Mouse (Mus musculus): ENCODE results near the gene Rps6kl1.

Gene Rps6kl1

DNA sequence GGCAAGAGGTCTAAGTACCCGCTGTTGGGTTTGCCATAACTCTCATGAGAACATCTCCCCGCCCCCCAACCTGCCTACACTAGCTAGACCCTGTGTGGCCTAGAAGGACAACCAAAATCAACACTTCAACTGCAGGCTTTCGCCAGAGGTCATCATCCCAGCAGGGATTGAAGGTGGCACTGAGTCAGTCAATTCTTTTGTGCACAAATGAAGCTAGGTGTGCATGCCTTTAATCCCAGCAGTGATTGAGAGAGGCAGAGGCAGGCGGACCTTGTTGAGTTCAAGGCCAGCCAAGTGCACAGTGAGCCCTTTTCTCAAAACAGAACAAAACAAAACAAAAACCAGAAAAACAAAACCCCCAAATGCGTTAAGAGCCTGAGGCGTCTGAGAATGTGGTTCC is 10.0 kb downstream of the Rps6kl1 start:
- CTCF ChIA-PET, result interaction anchor here (0.8 kb wide), 1 partner anchor 68 kb away, joined by 5 read pairs; no protein-coding TSS in a partner anchor

DNA sequence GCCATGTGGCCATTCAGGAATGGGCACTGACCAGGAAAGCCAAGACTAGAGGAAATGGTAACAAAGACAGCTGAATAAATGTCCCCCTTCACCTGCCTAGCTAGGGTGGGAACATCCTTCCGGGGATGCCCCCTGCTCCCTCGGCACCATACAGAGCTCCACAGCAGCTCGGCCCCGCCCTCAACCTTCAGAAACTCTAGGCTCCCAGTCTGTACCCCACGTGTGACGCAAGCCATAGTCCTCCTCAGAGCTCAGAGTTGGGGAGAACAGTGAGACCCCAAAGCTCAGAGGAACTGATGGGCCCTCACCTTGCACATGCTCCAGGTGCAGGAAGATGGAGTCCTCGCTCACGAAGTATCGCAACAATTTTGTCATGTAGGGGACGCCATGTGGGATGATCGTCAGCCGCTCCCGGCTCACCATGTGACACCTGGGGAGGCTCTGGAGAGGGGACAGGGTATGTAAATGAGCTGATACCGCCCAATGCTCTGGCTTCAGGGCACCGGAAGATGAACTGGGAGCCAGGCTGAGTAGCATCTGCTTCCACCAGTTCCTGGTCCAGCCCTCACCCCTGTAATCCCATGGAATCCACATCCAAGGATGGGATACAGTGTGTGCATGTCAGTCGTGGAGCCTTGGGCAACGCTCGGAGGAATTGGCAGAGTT is 10.9 kb downstream of the Rps6kl1 start:
- CTCF ChIA-PET, result no interaction called here

DNA sequence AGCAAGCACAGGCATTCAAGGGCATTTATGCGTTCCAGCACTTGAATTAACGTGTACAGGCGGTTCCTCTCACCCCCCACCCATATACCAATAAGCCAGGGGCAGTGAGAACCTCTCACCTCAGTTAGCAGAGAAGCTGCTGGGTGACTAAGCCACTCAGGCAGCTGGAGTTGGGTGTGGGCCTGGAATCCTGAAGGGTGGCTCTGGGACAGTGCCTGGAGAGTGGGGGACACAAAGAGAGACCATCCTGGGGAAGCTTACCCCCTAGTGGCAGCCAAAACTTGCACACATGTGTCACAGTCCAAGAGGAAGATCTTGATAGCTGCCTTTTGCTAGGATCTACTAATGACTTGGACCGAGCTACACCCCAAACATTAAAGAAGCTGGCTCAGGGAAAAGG is 14.4 kb downstream of the Rps6kl1 start:
- CTCF ChIA-PET, result no interaction called here

DNA sequence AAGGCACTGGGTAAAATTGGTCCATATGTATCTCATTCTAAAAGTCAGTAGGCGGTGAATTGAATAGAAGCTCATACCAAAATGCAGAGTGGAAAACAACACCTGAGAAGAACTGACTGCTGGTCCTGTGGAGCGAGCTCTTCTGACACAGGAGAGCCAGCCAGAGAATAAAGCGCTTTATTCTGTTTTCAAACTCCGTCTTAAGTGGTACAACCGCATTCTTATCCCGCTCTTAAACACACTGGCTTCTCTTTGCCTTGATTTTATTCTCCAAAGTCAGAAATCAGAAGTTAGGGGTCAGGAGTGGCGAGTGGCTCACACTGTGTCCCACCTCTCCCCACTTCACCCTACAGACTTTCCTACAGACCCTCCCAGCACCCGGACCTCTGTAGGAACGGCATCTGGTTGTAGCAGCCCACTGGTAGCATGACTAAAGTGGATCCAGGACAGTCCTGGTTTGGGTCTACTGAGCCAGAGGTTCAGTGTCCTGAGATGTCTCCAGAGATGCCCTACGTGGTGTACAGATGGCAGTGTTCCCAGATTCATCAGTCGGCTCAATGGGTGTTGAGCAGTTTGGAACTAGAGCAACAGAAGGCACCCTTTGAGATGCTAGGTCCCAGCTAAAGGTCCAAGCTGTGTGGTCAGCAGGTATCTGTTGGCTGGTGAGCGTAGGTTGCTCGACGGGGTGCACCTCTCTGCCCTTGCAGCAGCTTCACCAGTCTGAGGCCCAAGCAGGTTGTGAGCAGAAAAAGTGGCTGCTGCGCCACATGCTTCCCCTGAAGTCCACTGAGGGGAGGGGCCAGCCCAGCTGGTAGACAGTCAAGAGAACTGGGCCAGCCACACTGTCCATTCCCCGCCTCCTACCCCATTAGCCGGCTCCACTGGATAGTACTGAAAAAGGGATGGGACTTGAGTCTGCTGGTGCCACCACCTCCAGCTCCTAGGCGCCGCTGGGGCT is 15.3 kb downstream of the Rps6kl1 start:
- CTCF ChIA-PET, result no interaction called here

DNA sequence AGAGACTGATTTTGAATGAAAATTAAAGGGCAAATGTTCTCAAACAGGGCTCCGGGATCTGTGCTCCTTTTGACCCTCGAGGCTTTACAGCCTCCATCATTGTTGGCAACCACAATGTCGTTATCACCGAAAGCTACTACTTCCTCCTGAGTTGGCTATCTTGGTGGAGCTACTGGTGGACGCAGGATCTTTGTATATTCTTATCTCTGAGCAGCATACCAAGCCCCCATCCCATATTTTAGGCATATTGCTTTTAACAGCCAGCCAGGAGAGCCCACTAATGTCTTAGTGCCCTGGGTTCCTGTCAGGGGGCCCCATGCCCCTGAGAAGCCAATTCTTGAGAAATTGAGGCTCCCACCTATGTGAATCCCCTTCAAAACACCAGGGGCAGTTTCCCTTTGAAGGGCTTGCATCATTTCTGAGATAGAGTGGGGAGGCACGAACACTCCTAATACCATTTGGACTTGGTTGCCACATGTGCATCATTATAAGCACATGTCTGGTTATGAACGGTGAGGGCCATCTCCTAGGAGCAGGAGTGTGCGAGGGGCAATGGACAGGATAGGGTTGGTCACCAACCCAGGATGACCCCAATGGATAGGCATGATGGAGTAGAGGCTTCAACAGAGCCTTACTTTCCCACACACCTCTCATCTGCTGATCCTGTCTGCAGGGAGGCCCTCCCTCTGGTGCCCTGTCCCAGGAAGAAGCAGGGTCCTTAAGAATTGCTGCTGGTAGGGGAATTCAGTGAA is 16.8 kb downstream of the Rps6kl1 start:
- CTCF ChIA-PET, result no interaction called here

DNA sequence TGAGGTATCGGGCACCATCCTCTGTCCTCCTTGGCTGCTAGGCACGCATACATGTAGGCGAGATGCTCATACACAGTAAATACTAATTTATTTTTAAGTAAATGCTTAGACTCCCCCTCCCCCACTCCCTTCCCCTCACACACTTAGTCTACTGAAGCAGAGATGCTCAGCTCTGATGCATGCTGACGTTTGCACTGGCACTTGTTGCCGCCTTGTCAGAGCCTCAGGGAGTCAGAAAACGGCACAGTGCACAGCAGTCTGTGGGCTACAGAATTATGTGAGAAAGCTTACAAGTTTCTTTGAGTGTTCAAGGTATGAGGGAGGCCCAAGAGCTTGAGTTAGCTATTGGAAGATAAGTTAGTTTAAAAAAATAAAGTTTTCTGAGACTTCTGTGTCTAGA is 19.7 kb downstream of the Rps6kl1 start:
- CTCF ChIA-PET, result interaction anchor here (0.6 kb wide), 1 partner anchor 31 kb away, joined by 6 read pairs; no protein-coding TSS in a partner anchor

DNA sequence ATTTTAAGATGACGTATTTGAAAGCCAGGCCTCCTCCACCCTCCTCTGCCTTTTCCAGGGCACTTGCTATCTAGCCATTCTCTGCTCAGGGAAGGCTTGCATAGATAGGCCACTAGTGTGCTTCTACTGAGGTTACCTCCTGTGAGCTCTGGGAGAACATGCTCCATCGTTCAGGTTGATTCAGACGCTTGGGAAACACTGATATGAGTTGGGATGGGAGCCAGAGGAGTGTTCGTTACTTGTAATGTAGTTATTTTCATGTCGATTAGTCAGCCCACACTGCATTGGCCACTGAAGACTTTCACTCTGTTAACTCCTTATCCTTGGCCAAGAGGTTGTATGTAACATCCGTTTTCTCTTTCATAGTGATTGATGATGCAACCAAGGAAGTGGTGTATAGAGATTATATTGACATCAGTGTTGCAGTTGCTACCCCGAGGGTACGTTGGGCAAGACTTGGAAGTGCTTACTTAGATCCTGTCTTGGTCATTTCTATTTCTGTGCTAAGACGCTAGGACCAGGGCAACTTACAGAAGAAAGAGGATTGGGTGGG is 21.6 kb downstream of the Rps6kl1 start:
- CTCF ChIA-PET, result no interaction called here

DNA sequence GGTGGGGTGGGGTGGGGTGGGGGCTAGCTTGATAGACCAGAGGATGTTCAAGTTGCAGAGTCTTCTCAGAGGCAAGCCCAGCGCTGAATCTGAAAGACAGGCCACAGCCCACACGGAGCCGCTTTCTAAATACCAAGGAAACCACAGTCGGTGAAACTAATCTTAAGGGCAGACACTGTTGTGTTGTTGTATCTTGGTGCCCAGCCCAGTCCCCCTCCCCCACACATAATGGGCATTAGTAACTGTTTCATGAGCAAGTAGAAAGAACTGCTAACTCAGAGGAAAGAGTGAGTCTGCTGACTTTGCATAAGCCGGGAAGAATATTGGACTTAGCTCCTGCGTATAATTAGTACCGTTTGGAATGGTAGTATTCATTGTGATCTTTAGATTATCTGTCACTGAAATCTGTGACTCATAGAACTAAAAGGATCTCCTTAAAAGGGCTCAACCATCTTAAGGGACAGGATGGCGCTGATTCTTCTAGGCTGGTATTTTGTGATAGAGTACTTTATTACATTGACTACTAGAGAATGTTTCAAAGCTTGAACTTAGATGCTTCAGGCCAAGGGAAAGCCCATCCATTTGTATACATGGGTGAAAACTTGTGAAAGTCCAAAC is 24.0 kb downstream of the Rps6kl1 start:
- CTCF ChIA-PET, result no interaction called here

DNA sequence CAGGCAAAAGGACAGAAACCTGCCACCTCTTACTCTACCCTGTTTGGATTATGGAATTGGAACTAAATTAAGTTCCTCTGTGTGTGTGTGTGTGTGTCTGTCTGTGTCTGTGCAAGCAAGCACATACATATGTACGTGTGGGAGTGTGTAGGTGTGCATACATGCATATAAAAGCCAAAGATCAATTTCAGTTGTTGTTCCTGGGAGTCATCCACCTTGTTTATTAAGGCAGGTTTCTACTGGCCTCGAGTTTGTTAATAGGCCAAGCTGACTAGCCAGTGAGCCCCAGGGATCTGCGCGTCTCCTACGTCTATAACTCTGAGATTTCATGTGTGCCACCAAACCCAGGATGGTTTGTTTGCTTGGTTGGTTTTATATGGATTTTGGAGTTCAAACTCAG is 26.3 kb downstream of the Rps6kl1 start:
- CTCF ChIA-PET, result no interaction called here

DNA sequence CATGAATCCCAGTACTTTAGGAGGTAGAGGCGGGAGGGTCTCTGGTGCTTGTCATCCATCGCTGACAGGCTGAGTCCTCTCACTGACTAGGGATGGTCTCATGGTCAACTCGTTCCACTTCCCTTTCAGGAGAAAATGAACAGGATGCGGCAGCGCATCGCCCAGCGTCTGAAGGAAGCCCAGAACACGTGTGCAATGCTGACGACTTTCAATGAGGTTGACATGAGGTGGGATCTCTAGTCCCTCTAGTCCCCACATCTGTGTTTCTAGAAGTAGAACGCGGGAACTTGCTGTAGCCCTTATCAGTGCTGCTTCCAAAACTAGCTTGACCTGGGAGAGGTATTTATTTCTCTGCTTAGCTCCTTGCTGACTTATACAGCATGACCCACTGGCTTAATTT is 27.4 kb downstream of the Rps6kl1 start:
- CTCF ChIA-PET, result interaction anchor here (0.5 kb wide), 1 partner anchor 621 kb away, joined by 4 read pairs; no protein-coding TSS in a partner anchor

DNA sequence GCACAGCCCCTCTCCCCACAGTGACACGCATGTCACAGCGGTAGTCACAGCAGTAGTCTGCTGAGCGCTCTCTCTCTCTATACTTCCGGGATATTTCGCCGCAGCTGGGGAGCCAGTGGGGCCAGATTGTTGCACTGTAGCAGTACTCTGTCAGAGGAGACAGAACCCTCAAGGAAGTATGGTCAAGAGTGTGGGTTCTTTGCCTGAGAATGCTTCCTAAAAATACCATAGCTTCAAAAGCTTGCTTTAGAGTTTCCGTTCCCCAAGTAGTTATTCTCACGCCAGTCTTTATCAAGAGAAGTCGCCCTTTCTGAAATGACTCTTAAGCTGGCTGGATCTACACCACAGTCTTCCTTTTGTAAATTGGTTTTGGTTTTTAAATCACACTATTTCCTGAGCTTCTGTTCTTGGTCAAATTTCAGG is 27.9 kb downstream of the Rps6kl1 start:
- CTCF ChIA-PET, result interaction anchor here (0.5 kb wide), 2 partner anchors 622 to 931 kb away, joined by 4 read pairs; no protein-coding TSS in a partner anchor

DNA sequence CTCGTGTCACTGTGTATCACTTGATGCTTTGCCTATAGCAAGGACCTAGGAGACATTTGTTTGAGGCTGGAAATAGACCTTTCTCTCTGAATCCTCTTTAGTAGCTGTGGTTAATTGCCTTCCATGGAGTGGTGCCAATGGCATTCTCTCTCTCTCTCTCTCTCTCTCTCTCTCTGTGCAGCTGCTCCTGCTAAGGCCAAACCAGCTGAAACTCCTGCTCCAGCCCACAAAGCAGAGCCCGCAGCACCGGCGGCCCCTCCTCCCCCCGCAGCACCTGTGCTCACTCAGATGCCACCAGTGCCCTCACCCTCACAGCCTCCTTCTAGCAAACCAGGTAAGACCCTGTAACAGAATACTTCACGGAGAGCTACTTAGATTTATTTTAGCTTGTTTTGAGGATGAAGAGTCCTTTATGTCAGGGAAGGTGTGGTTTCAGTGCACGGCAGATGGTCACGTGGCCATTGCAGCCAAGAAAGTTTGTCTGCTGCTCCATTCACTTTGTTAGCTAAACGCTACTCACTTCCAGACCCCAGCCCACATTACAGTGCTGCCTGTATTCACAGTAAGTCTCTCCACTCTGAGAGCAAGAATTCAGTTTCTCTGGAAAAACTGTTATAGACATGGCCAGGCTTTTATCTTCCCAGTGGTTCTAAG is 29.1 kb downstream of the Rps6kl1 start:
- CTCF ChIA-PET, result no interaction called here

DNA sequence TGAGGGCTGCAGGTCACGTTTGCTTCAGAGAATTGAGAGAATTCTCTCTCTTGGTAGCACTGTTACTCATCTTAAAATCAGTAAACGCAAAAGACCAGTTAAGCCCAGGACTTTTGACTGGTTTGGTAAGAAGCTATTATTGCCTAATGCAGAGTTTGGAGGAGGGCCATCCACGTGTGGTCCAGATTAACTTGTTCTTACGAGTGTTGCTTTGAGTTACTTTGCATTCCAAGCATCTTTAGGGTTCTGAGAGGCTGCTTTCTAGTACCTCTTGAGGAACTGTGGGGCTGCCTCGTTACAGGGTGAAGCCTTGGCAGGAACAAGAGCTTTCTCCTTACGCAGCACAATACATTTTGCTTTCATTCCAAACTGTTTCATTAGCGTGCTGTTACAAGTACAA is 35.4 kb downstream of the Rps6kl1 start:
- CTCF ChIA-PET, result no interaction called here

DNA sequence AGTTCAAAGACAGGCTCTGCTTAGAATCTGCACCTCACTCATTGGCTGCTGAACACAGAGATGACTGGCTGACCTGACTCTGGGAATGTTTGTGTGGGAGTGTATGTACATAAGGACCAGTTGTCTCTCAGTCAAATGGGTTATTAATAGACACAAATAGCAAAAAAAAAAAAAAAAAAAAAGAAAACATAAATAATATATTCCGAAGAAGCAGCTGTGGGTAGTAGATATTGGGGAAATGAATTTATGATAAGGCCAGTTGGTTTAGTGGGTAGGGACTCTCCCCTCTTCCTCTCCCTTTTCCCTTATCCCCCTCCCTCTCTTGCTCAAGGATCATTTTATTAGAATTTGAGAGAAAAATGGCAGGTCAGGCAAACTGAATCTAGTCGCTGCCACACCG is 37.1 kb downstream of the Rps6kl1 start:
- CTCF ChIA-PET, result interaction anchor here (0.6 kb wide), 1 partner anchor 176 kb away, joined by 6 read pairs; no protein-coding TSS in a partner anchor

DNA sequence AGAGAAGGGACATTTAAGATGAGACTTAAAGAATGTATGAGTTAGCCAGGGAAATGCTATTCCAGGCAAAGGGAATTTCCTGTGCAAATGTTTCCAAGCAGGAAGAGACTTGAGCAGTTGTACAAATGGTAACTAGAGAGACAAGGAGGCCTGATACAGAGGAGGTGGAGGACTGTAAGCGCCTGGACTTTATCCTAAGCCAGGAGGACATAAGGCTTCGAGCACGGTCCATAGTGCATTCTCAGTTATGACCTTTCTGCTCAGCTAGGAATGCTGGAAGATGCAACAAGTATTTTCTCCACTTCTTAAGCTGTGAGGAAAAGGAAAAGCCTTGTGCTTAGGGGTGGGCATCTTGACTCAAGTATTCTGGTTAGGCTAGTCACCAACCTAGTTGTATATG is 37.7 kb downstream of the Rps6kl1 start:
- CTCF ChIA-PET, result no interaction called here

DNA sequence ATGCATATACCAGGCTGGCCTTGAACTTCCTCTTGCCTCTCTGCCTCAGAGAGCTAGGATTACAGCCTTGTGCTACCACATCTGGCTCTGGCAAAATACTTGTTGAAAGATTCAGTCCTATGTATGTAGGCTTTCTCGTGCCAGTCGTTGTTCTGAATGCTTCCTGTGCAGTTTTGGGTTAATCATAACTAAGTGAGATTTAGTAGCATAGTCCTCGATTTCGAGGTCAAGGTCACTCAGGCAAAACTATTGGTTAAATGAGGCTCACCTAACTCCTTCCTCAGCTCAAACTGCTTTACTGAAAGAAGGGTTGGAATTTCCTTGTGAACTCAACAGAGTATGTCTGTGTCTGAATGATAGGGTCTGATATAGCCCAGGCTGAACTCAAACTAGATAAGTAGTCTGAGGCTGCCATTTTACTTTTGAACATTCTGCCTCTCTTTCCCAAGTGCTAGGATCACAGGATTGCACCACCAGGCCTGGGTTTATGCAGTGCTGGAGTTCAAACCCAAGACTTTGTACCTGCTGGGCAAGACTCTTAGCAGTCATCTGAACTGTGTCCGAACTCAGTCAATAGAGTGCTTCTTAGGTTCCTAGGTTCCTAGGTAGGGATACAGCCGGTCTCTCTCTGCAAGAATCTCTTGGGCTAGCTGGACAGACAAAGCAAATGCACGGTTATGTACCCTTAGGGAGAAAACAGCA is 38.4 kb downstream of the Rps6kl1 start:
- CTCF ChIA-PET, result interaction anchor here (0.5 kb wide), 1 partner anchor 142 kb away, joined by 3 read pairs; the partner anchor contains the start of genes Arel1 and Fcf1

DNA sequence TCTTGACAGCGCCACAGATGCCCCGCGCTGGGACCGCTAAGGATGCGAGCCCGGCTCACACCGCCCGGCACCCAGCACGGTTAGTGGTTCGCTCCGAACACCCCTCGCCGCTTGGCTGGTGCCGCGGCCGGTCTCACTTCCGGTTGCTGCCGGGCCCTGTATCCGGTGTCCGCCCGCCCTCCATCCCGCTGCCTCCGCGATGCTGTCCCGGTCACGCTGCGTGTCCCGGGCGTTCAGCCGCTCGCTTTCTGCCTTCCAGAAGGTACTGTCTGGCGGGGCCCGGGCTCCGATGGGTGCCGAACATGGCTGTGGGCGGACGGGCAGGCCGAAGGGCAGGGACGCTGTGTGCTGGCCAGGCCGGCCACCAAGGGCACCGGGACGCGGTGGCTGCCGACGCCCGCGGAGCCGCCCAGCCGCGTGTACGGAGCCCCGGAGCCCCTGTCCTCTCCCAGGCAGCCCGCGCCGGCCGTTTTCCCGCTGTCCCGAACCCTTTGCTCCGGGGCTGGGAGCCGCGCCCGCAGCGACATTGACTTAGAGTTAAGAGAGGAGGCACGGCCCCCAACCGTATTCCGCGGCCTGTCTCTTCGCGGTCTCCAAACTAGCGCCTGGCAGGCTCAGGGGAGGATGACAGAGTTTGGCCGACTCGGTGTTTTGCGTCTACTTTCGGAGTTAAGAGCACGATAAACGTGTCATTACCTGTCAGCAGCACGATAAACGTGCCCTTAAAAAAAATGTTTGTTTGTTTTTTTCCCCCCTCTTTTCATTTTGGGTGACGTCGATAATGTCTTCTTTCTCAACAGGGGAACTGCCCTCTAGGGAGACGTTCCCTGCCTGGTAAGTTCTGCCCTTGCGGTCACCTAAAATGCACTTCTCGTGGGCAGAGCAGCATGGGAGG is 40.1 kb downstream of the Rps6kl1 start, which contains the start of the genes Prox2 and Dlst:
Gene Prox2, minus strand, starts transcription at position 62 of the 895 bp plus-strand sequence.
Gene Dlst, plus strand, starts transcription at position 136 of the 895 bp plus-strand sequence.
- CTCF ChIA-PET, result no interaction called here

DNA sequence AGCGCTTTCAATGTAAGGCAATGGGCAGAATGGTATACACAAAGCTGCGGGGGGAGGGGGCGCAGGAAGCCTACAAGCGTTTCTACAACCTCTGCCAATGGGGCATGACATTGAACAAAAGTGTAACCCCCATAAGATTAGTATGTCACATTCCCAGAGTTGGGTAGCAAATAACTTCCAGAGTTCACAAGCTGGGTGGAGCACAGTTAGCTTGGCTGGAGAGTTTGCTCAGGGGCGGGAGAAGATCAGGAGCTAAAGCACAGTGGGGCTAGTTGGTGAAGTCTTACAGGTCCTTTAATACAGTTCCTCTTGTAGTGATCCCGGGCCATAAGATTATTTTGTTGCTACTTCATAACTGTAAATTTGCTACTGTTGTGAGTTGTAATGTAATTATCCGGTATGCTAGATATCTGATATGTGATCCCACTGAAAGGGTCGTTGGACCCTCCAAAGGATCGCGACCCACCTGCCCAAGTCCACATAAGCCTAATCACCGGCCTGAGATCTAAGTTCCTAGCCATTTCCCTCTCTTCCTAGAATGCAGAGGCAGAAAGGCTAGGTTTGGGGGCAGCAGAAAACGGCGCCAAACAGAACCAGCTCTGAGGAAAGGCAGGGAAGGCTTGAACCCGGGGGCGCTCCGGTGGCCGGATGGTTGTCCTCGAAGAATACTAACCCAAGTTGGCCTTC is 40.9 kb downstream of the Rps6kl1 start:
- CTCF ChIA-PET, result no interaction called here

Data from spleen, embryonic (tissue).